14 mouse cellular contexts compared by ENCODE assay signal in genomic region chr11:87729593-87730185, GRCm38 (mm10). TPM values are rescaled to one million over a fixed set of nuclear protein-coding genes. Genes with fewer than 3 reads are reported as not detected.
A peak's percentile ranks its signal among the peaks of the same experiment; 100 is the strongest.
DNase-seq lines count a peak whose midpoint lies in the region; ATAC-seq lines count a peak whose summit lies in the region.
"Had no signal": no experiment of that assay in that cellular context is flagged by ENCODE, and none has a peak within 500 bp of the region (broad histone marks: within the 10 kb centered on the region; RNA-seq: fewer than 3 reads in every experiment).

No protein-coding gene starts in this region.

- H3K27me3 ChIP-seq in midbrain, embryonic 11.5 days (ENCODE audit: control insufficient read depth, insufficient read depth, low read length): no peaks in the 10 kb centered on the region
- H3K27me3 ChIP-seq in midbrain, embryonic 15.5 days (replicated peaks): no peaks in the 10 kb centered on the region
- H3K27me3 ChIP-seq: megakaryocyte, embryonic 14.5 days had no signal

- H3K4me1 ChIP-seq in midbrain, embryonic 11.5 days (ENCODE audit: control insufficient read depth, insufficient read depth, low read length): peaks cover 17% of the 10 kb centered on the region
- H3K4me1 ChIP-seq in midbrain, embryonic 15.5 days: peaks cover 18% of the 10 kb centered on the region

- no peak overlapping the region for H3K4me2 ChIP-seq in midbrain, embryonic 11.5 days
- no peak overlapping the region for H3K4me2 ChIP-seq in midbrain, embryonic 15.5 days
- H3K4me2 ChIP-seq: forebrain, embryonic 12.5 days; lung, embryonic 14.5 days had no signal

- 91% methylated on average over 13 of the region's 13 CpGs for WGBS in midbrain, embryonic 11.5 days
- 87% methylated on average over 13 of the region's 13 CpGs for WGBS in midbrain, embryonic 15.5 days

- H3K36me3 ChIP-seq in midbrain, embryonic 11.5 days (ENCODE audit: control insufficient read depth, insufficient read depth, low read length): no peaks in the 10 kb centered on the region
- H3K36me3 ChIP-seq in midbrain, embryonic 15.5 days (replicated peaks): no peaks in the 10 kb centered on the region
- H3K36me3 ChIP-seq: forebrain, embryonic 12.5 days; limb, embryonic 10.5 days had no signal

- H3K27ac ChIP-seq in midbrain, embryonic 11.5 days (ENCODE audit: low read depth, low read length): no peak overlapping the region
- H3K27ac ChIP-seq in midbrain, embryonic 15.5 days: no peak overlapping the region
- H3K27ac ChIP-seq: forebrain, embryonic 12.5 days; layer of hippocampus, adult 2 months; limb, embryonic 10.5 days had no signal

- H3K4me3 ChIP-seq in midbrain, embryonic 11.5 days (ENCODE audit: low read depth, low read length): no peak overlapping the region
- H3K4me3 ChIP-seq in midbrain, embryonic 15.5 days: no peak overlapping the region
- H3K4me3 ChIP-seq: forebrain, embryonic 12.5 days; layer of hippocampus, adult 2 months; limb, embryonic 10.5 days had no signal

- no peak for ATAC-seq in midbrain, embryonic 11.5 days (ENCODE audit: low FRiP score)
- ATAC-seq in midbrain, embryonic 15.5 days (replicated peaks): no peak
- peak; percentile 66 for ATAC-seq in megakaryocyte-erythroid progenitor cell, adult 5-6 weeks (replicated peaks; ENCODE audit: low FRiP score, low TSS enrichment, poor library complexity, severe bottlenecking)
- ATAC-seq: activated CD4-positive, CD25-positive, alpha-beta regulatory T cell, adult 4 months had no signal

- no peaks in the 10 kb centered on the region for H3K9me3 ChIP-seq in midbrain, embryonic 11.5 days (ENCODE audit: control insufficient read depth, low read length)
- no peaks in the 10 kb centered on the region for H3K9me3 ChIP-seq in midbrain, embryonic 15.5 days
- H3K9me3 ChIP-seq: forebrain, embryonic 12.5 days; limb, embryonic 10.5 days; megakaryocyte, embryonic 14.5 days had no signal

- DNase-seq in midbrain, embryonic 11.5 days (ENCODE audit: low spot score, missing footprints): peak; percentile 19
- DNase-seq in c-Kit-positive CD71-positive TER-119-positive erythroid progenitor cells, embryonic 14.5 days (ENCODE audit: low spot score): peak; percentile 82
- peak; percentile 81 for DNase-seq in liver
- DNase-seq in lung, postnatal 10 days: no peak
- DNase-seq in kidney, adult 11 months: no peak
- DNase-seq: adrenal gland, postnatal 36 days; lung, embryonic 14.5 days had no signal

- no peak overlapping the region for H3K9ac ChIP-seq in midbrain, embryonic 11.5 days (ENCODE audit: low read length)
- no peak overlapping the region for H3K9ac ChIP-seq in midbrain, embryonic 15.5 days
- H3K9ac ChIP-seq: forebrain, embryonic 12.5 days; lung, embryonic 14.5 days had no signal

RNA-seq across cellular contexts. Expression of gene Supt4a, which starts 7.7 kb away (rescaled TPM):
- 148 and 163 TPM in 2 replicates for polyA plus RNA-seq in midbrain, embryonic 11.5 days (2014; fragmentation: Nextera tagmentation; extraction: Ambion mirVana)
- 136 and 137 TPM in 2 replicates for polyA plus RNA-seq in midbrain, embryonic 15.5 days (2015; fragmentation: Nextera tagmentation; extraction: Ambion mirVana)
- 146 and 192 TPM in 2 replicates for total RNA-seq in megakaryocyte-erythroid progenitor cell, adult 5-6 weeks (2014; fragmentation: Nextera tagmentation)
- 55.2 and 75.2 TPM in 2 replicates for total RNA-seq in megakaryocyte-erythroid progenitor cell, adult 5-6 weeks (2017)

RNA-seq across cellular contexts. Expression of gene Tspoap1, which starts 30.7 kb away (rescaled TPM):
- polyA plus RNA-seq in midbrain, embryonic 11.5 days (2014; fragmentation: Nextera tagmentation; extraction: Ambion mirVana): 7.0 and 9.0 TPM in 2 replicates
- 65.8 and 72.5 TPM in 2 replicates for polyA plus RNA-seq in midbrain, embryonic 15.5 days (2015; fragmentation: Nextera tagmentation; extraction: Ambion mirVana)
- total RNA-seq in megakaryocyte-erythroid progenitor cell, adult 5-6 weeks (2014; fragmentation: Nextera tagmentation): 5.5 and 20.3 TPM in 2 replicates
- 3.5 and 5.4 TPM in 2 replicates for total RNA-seq in megakaryocyte-erythroid progenitor cell, adult 5-6 weeks (2017)

Comparison
In these comparisons a context has a peak if more than half of its experiments do, and no peak if none do; other contexts are left out.
1. DNase-seq: peak in midbrain, embryonic 11.5 days (single experiment), c-Kit-positive CD71-positive TER-119-positive erythroid progenitor cells, embryonic 14.5 days (single experiment) and liver (single experiment); none in lung, postnatal 10 days (single experiment) and kidney, adult 11 months (single experiment).